Mouse (Mus musculus): ENCODE measurements at regions not wholly inside any gene's neighbourhood (a gene's known extent, or its start where the extent isn't known, plus 50 kb on each side); places are given as distances from the start of the nearest gene placed in this dataset.
A peak's percentile ranks its signal among the peaks of the same experiment; 100 is the strongest.

GRCm38 (mm10) chr4:52666768-52667480 is 70.8 kb downstream of the Toporsl start:
- no peak for DNase-seq (ENCODE audit: low read depth in 2 of 2, low spot score in 2 of 2)

DNA sequence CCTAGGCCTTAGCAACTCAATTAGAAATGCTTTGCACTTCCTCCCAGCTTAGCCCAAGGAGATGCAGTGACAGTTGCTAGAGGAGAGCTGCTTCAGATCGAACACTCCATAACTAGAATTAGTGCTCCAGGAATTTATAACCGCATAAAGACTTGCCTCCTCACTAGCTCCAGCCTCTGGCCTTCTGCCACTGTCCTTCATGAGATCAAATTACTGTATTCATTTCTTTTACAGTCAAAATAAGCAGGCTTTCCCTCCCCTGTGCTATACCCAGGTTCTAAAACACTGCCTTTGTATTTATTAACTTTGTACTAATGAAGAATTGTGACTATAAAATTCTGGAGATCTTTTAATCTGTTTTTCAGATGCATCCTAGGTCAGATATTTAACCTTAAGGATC is 104.8 kb upstream of the Olfr275 start:
- no peak for DNase-seq (ENCODE audit: low read depth in 2 of 2, low spot score in 2 of 2)

DNA sequence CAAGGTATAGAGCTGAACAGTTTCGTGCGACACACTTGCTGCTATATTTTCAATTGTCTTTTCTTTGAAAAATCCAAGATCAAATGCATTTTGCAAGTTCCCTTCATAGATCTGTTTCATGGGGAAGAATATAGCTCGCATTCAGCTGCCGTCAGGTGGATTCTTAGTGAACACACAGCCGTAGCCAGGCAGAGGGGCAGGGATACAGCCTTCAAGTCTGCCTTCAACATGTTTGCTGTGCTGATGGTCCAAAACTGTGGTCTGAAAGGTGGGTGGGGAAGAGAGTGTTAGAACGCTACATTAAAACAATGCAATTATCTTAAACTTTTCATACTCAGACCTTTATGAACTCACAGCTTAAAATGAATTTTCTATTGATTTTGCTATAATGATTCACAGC is 88.2 kb upstream of the Olfr275 start:
- DNase-seq (ENCODE audit: low read depth in 2 of 2, low spot score in 2 of 2), result no peak

- DNase-seq (ENCODE audit: low read depth in 2 of 2, low spot score in 2 of 2), result peak in 1 of 2 experiments; percentile 0
Observed at GRCm38 (mm10) chr4:52726625-52727297, 87.6 kb upstream of the Olfr275 start.

- no peak for DNase-seq (ENCODE audit: low read depth in 2 of 2, low spot score in 2 of 2)
Observed at GRCm38 (mm10) chr4:52733141-52733540, 81.3 kb upstream of the Olfr275 start.

- no peak for DNase-seq (ENCODE audit: low read depth in 2 of 2, low spot score in 2 of 2)
Observed at GRCm38 (mm10) chr4:52739543-52740474, 74.6 kb upstream of the Olfr275 start.

DNA sequence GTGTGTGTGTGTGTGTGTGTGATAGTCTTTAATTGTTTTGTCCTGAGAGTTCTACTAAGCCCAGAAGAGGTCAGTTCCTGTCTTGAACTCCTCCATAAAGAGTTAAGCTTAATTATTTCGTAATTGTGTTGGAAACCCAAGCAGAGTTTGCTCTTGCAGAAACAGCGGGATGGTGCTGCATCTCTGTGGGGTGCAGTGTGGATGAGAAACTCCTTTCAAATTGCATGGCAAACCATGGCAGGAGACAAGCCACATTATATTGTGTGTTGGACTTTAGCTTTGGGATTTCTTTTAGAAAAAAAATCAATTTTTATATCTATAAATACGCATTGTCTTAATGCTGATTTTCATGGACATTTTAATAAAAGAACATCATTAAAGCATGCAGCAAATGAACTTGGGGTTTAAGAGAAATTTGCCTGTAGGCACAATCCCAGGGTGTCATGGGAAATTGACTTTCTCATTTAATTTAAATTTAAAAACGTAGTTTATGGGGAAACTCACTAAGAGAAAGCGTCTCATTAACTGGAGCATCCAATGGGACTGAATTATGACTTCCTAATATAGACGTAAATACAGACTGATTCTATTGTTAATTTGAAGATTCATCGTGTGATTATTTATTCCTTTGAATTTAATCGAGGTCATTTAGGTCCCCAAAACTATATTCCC is 61.4 kb upstream of the Olfr275 start:
- DNase-seq (ENCODE audit: low read depth in 2 of 2, low spot score in 2 of 2), result no peak

Measured in CD8-positive naive resting alpha-beta T cell, adult 2 months (primary cell).